Mouse (Mus musculus): ENCODE data around the gene Spats2.

- TF ChIP-seq CTCF (IDR thresholded peaks at IDR 0.05; ENCODE audit: extremely low read depth, insufficient read depth, low read length) (no peak), POLR2A (IDR thresholded peaks at IDR 0.05; ENCODE audit: extremely low read depth, insufficient read depth, low read length) (no peak)
Measured at GRCm38 (mm10) chr15:99195043-99195442, 69.3 kb downstream of the Spats2 start.
